Mouse (Mus musculus) heart, postnatal 36 days (tissue): Measurements from ENCODE around the gene Rpn1. TPM values are rescaled to one million over a fixed set of nuclear protein-coding genes. Genes with fewer than 3 reads are reported as not detected.

ENCODE experiments used
- DNase-seq, 2 experiments: peaks; one replicate each; pipeline ENCODE4 v3.0.0; 2021 to 2022
- intact Hi-C: fragments of 180-260 bp; cut with DNase I; formaldehyde crosslinking; loops from one replicate; pipeline ENCODE4 v1.15.1; 2025
- microRNA-seq, 2 experiments: library from miRNA; unstranded; fragments of <30 nt; microRNA quantifications; one replicate each; pipeline ENCODE4 v1.2.0; 2021; ENCODE audit warnings: borderline number of aligned reads in 2 of 2
- total RNA-seq, 2 experiments: library from RNA; stranded (reverse); gene quantifications; 2 replicates each; pipeline ENCODE4 v1.2.3; 2021

Rpn1 gene
- total RNA-seq, 2 experiments from 2014 or later, result 95.1 to 102 TPM

DNA sequence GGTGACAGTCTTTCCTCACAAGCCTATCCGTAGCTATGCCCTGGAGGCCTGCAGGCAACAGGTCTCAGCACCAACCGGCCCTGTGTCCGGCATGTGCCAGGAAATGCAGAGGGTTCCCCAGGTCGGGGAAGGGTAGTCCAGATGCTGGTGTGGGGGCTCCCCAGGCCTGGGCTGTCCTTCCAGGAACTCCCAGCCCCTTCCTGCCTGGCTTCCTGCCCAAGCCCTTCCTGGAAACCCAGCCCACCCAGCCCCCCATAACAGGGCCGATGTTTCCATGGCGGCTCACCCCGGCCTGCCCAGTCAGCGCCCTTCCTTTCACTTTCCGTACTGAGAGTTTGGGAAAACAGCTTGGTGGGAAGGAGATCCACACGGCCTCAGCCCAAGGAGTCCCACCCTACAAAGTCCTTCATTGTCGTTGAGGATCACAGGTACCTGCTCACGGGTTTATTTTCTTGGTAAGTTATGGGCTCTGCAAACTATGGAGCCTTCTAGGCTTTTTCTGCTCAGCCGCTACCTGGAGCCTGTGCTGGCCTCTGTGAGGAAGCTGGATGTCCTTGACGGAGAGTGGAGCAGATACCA is 67.9 kb downstream of the Rpn1 start:
- peak; percentile 67 to 68 for DNase-seq
- intact Hi-C loops, result loop anchor here (2.0 kb wide), 1 partner anchor 17 kb away; no protein-coding TSS in a partner anchor

DNA sequence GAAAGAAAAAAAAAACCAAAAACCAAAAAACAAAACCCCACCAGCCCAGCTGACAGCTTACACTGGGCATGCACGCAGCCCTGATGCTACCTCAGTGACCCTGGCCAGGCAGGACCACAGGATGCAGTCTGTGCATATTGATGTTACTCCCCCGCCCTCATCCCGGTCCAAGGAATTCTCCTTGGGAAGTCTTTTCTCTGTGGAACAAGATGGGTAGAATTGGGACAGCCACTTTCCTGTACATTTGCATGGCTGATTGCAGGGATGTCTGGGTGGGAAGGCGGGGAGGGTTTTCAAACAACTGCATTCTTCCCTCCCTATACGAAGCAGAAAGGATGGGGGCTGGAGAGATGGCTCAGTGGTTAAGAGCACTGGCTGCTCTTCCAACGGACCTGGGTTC is 68.7 kb downstream of the Rpn1 start:
- no peak for DNase-seq
- intact Hi-C loops, result loop anchor here (2.0 kb wide), 1 partner anchor 18 kb away; no protein-coding TSS in a partner anchor

Small RNA genes lying within 50 kb of the gene (microRNA-seq; reads per million reads assigned to microRNA genes)
- gene Mir6376, result 0 reads per million in 2 experiments

Other genes with a start within 250 kb of the Rpn1 start
- gene Gm45140, start 248.7 kb upstream of the Rpn1 start, total RNA-seq, result 1 to 10 TPM in 1 of 2 experiments, under 1 TPM in 1; 0.79 to 2.0 TPM
- 10 to 100 TPM; 18.7 to 18.9 TPM for gene Isy1, start 245.7 kb upstream of the Rpn1 start, total RNA-seq
- gene Cnbp, start 233.4 kb upstream of the Rpn1 start, total RNA-seq, result 100 to 1,000 TPM; 303 to 349 TPM
- 10 to 100 TPM; 41.6 to 42.2 TPM for gene Copg1, start 196.7 kb upstream of the Rpn1 start, total RNA-seq
- 1 to 10 TPM; 9.5 to 9.9 TPM for gene Hmces, start 170.5 kb upstream of the Rpn1 start, total RNA-seq
- 1 to 10 TPM; 1.9 to 2.7 TPM for gene H1fx, start 102.8 kb upstream of the Rpn1 start, total RNA-seq
- gene Rab7, start 39.2 kb upstream of the Rpn1 start, total RNA-seq, result 100 to 1,000 TPM; 253 to 304 TPM
- gene Gata2, start 109.4 kb downstream of the Rpn1 start, total RNA-seq, result 10 to 100 TPM; 17.3 to 20.1 TPM
- gene Dnajb8, start 137.8 kb downstream of the Rpn1 start, total RNA-seq, result not detected